Mouse (Mus musculus) liver, embryonic 15.5 days (tissue): ENCODE data around the gene Hfe. TPM values are rescaled to one million over a fixed set of nuclear protein-coding genes. Genes with fewer than 3 reads are reported as not detected.

ENCODE experiments used
- ATAC-seq: fragments of 200-750 bp; cut with Nextera tagmentation; 2 replicates; pipeline ENCODE4 v1.8.0; 2017; ENCODE audit warnings: moderate number of reproducible peaks, mild to moderate bottlenecking, moderate library complexity; ENCODE audit not compliant: insufficient read depth
- H3K27ac ChIP-seq: fragments of 300-500 bp; sonication (generic); replicated peaks from 2 replicates; pipeline ENCODE4 v1.5.1; 2015; ENCODE audit warnings: mild to moderate bottlenecking, inconsistent platforms
- H3K27me3 ChIP-seq: fragments of 300-500 bp; sonication (generic); 2 replicates; pipeline ENCODE4 v1.6.1; 2015; ENCODE audit warnings: mild to moderate bottlenecking, inconsistent platforms
- H3K36me3 ChIP-seq: fragments of 300-500 bp; sonication (generic); replicated peaks from 2 replicates; pipeline ENCODE4 v1.6.1; 2015; ENCODE audit warnings: moderate library complexity, mild to moderate bottlenecking, inconsistent platforms
- H3K4me1 ChIP-seq: fragments of 300-500 bp; sonication (generic); replicated peaks from 2 replicates; pipeline ENCODE4 v1.6.1; 2015; ENCODE audit warnings: inconsistent platforms
- H3K4me2 ChIP-seq: fragments of 300-500 bp; sonication (generic); 2 replicates; pipeline ENCODE4 v1.6.1; 2015; ENCODE audit warnings: moderate library complexity, mild to moderate bottlenecking, inconsistent platforms
- H3K4me3 ChIP-seq: fragments of 300-500 bp; sonication (generic); replicated peaks from 2 replicates; pipeline ENCODE4 v1.5.1; 2015; ENCODE audit warnings: mild to moderate bottlenecking, inconsistent platforms
- H3K9ac ChIP-seq: fragments of 300-500 bp; sonication (generic); 2 replicates; pipeline ENCODE4 v1.6.1; 2015; ENCODE audit warnings: moderate library complexity, mild to moderate bottlenecking, inconsistent platforms
- H3K9me3 ChIP-seq: fragments of 300-500 bp; sonication (generic); replicated peaks from 2 replicates; pipeline ENCODE4 v1.6.1; 2016; ENCODE audit warnings: inconsistent platforms
- WGBS: fragments of 180-500 bp; shearing (Covaris S2); methylation state at CpG from one replicate; pipeline ENCODE4 v1.1.7; 2015; ENCODE audit warnings: mixed read lengths; ENCODE audit not compliant: insufficient replicate concordance; 5-methylcytosine and 5-hydroxymethylcytosine counted together
- polyA plus RNA-seq: library from polyadenylated mRNA; unstranded; fragments of >200 nt; fragmentation: Nextera tagmentation; extraction: Ambion mirVana; gene quantifications from 2 replicates; pipeline ENCODE4 v1.2.1, GENCODE M21; 2015

Gene Hfe
- polyA plus RNA-seq, 1 experiment from 2014 or later, result 13.6 TPM

DNA sequence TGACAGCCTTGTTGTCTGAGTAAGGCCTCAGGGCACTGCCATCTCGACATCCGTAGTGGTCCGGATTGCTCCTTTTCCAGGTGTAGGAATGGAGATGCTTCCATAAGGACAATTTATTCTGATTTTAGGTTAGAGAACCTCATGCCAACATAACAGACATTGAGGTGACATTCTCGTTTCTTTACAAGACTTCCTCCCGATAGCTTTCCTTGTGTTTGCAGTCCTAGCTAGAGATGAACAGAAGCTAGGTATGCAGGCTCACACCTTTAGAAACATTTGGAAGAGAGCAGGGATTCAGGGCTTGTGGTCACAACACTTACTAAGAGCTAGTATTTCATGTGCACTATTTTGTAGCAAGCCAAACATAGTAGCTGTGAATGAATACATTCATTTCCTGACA lies 32.6 kb upstream of the Hfe start:
- Histone ChIP-seq H3K27me3 (no peaks in the 10 kb centered on the region), H3K4me1 (peaks cover 39% of the 10 kb centered on the region), H3K36me3 (no peaks in the 10 kb centered on the region), H3K27ac (peak overlapping the region; percentile 83), H3K9ac (peak overlapping the region; percentile 38), H3K9me3 (no peaks in the 10 kb centered on the region), H3K4me3 (peak overlapping the region; percentile 23), H3K4me2 (peak overlapping the region; percentile 48)
- 87% methylated on average over 5 of the region's 5 CpGs for WGBS
- ATAC-seq, result no peak

DNA sequence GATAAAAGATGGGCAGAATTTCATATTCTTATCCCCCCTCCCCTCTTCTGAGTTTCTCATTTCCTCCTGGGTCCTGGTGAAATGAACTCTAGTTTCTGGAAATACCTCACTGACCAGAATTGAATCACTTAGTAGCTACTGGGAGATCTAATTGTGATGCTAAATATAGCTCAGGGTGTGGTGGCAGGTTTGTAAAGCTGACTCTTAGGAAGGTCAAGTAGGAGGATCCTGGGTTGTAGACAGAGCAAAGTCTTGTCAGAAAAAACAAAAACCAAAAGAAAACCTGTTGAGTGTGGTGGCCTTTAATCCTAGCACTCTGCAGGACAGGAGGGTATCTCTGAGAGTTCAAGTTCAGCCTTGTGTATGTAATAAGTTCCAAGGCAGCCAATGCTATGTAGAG lies 31.4 kb upstream of the Hfe start:
- Histone ChIP-seq H3K27ac (peak overlapping the region; percentile 85), H3K9ac (peak overlapping the region; percentile 19), H3K4me2 (peak overlapping the region; percentile 52)

DNA sequence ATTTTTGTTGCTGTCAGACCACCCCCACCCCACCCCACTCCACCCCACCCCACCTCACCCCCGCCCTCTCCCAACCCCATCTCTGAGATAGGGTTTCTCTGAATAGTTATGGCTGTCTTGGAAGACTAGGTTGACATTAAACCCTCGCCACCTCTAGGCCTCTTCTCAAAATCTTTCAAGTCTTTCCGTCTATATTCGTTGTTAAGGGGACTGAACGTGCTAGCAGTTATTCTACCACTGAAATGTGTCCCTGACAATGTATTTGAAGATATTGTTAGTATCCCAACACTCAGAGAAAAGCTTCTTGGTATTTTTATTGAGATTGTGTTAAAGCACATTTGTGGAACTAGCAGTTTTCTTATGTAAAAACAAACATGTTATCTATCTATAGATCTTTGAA lies 30.3 kb upstream of the Hfe start:
- Histone ChIP-seq H3K4me2 (peak overlapping the region; percentile 81), H3K9me3 (no peaks in the 10 kb centered on the region), H3K27ac (peak overlapping the region; percentile 100), H3K4me3 (peak overlapping the region; percentile 60), H3K36me3 (no peaks in the 10 kb centered on the region), H3K4me1 (peaks cover 39% of the 10 kb centered on the region), H3K9ac (peak overlapping the region; percentile 87), H3K27me3 (no peaks in the 10 kb centered on the region)
- WGBS, result 25% methylated on average over 5 of the region's 5 CpGs
- no peak for ATAC-seq

More for the DNA sequence above, 31.4 kb upstream of the Hfe start:
- Histone ChIP-seq H3K4me1 (peaks cover 39% of the 10 kb centered on the region), H3K27me3 (no peaks in the 10 kb centered on the region), H3K4me3 (peak overlapping the region; percentile 13), H3K36me3 (no peaks in the 10 kb centered on the region), H3K9me3 (no peaks in the 10 kb centered on the region)
- no peak for ATAC-seq

DNA sequence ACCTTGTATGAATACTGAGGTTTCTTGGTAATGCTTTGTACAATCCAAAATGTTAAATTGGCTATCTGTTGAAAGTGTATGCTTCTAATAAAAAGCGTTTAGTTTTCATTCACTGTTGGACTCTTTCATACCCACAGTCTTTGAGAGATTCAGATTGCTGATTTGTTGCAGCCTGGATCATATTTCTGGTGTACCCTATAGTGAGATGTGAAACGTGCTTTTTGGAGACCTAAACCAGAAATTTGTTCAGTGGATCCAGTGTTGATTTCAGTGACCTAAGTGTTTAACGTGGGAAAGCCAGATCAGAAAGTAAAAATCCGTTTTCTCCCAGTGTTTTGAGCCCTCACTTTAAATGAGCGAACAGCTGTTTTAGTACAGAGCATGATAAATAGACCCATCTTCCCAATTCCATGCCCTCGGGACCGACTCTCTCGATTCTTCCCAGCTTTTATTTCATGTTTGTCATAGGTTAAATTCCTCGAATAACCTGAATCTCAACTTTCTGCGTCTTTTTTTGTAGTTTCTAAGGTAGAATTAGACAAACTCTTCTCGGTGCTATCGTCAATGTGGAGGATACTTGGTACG lies 29.7 kb upstream of the Hfe start:
- Histone ChIP-seq H3K27ac (peak overlapping the region; percentile 100), H3K4me3 (peak overlapping the region; percentile 60), H3K4me2 (peak overlapping the region; percentile 81), H3K9ac (peak overlapping the region; percentile 87), H3K4me1 (peaks cover 39% of the 10 kb centered on the region), H3K27me3 (no peaks in the 10 kb centered on the region), H3K9me3 (no peaks in the 10 kb centered on the region), H3K36me3 (no peaks in the 10 kb centered on the region)
- ATAC-seq, result no peak
- WGBS, result 16% methylated on average over 13 of the region's 13 CpGs

DNA sequence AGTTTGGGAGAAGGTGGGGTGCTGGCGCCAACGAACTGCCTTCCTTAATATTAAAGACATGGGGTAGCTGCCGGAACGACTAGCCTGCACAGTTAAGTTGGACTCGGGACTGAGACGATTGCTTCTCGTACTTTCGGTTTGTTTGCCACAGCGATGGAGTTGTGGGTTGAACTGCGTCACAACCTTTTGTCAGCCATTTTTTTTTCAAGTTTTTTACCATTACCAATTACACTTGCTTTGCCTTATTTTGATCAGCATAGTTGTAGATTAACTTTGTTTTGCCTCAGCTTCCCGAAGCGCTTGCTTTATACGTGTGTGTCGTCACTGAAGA lies 29.2 kb upstream of the Hfe start:
- no peak for ATAC-seq
- Histone ChIP-seq H3K36me3 (no peaks in the 10 kb centered on the region), H3K9me3 (no peaks in the 10 kb centered on the region), H3K27ac (peak overlapping the region; percentile 100), H3K4me1 (peaks cover 39% of the 10 kb centered on the region), H3K4me2 (peak overlapping the region; percentile 81), H3K9ac (peak overlapping the region; percentile 87), H3K27me3 (no peaks in the 10 kb centered on the region), H3K4me3 (peak overlapping the region; percentile 60)
- WGBS, result under 1% methylated on average over 14 of the region's 14 CpGs

DNA sequence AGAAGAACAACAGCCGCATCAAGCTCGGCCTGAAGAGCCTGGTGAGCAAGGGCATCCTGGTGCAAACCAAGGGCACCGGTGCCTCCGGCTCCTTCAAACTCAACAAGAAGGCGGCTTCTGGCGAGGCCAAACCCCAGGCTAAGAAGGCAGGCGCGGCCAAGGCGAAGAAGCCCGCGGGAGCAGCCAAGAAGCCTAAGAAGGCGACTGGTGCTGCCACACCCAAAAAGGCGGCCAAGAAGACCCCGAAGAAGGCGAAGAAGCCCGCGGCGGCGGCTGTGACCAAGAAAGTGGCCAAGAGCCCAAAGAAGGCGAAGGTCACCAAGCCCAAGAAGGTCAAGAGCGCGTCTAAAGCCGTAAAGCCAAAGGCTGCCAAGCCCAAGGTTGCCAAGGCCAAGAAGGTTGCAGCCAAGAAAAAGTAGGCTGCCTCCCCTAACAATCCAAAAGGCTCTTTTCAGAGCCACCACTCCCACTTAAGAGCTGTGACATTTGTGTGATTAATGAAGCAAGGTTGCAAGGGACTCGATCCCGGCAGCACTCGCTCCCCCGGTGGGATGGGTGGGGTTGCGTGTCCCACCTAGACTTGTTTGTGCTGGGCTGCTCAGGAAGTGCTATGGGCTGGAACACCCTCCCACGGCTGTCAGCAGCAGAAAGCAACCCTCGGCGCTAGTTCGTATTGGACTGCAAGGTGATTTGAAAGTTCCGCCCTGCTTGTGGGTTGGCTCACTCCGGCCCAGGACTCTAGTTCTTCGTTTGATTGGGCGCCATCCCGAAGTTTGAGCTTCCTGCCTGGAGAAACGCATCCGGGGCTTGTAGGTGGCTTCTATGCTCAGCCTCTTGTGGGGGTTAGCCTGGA lies 28.6 kb upstream of the Hfe start:
- Histone ChIP-seq H3K36me3 (no peaks in the 10 kb centered on the region), H3K4me3 (peak overlapping the region; percentile 60), H3K9ac (peak overlapping the region; percentile 87), H3K4me2 (peak overlapping the region; percentile 81), H3K27me3 (no peaks in the 10 kb centered on the region), H3K27ac (peak overlapping the region; percentile 100), H3K9me3 (no peaks in the 10 kb centered on the region), H3K4me1 (peaks cover 35% of the 10 kb centered on the region)
- peak; percentile 81 for ATAC-seq
- under 1% methylated on average over 39 of the region's 39 CpGs for WGBS

DNA sequence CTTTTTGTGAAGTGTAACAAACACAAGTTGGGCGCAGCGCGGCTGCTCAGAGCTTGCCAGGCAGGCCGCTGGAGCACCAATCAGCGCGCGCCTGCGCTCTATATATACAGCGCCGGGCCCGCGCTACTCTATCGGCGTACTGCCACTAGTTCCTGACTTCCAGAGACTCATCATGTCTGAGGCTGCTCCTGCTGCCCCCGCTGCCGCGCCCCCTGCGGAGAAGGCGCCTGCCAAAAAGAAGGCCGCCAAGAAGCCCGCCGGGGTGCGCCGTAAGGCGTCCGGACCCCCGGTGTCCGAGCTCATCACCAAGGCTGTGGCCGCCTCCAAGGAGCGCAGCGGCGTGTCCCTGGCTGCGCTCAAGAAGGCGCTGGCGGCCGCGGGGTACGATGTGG lies 28.0 kb upstream of the Hfe start, which contains the start of gene Hist1h1c:
Hist1h1c (plus strand) TSS at position 132 of the 392 bp plus-strand sequence.
- peaks cover 34% of the 10 kb centered on the region for H3K4me1 ChIP-seq
- peak within 1 kb of the TSS; percentile 100 for H3K27ac ChIP-seq
- peak within 1 kb of the TSS; percentile 81 for H3K4me2 ChIP-seq
- H3K9ac ChIP-seq, result peak within 1 kb of the TSS; percentile 87
- no peaks in the 10 kb centered on the region for H3K27me3 ChIP-seq
- ATAC-seq, result peak; percentile 77
- H3K36me3 ChIP-seq, result no peaks in the 10 kb centered on the region
- H3K9me3 ChIP-seq, result no peaks in the 10 kb centered on the region
- peak within 1 kb of the TSS; percentile 60 for H3K4me3 ChIP-seq
- 1% methylated on average over 38 of the region's 38 CpGs for WGBS

DNA sequence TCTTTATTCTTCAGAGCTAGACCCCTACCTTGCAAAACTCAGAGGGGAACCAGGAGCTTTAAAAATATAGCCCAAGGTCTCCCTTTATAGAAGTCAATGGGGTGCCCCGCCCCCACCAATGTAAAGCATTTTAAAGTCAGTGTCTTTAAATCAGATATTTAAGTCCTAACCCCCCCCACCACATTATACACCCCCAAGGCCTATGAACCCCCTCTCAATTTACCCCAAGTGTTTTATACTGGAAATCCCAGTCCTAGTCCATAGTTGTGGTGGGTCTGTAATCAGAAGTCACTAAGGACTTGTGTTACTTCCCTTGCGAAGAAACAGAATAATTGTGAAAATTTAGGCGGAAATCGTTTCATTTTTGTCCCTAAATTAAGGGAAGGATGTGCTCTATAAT lies 27.4 kb upstream of the Hfe start:
- peak overlapping the region; percentile 87; the same call in 1 of the 2 replicates for H3K9ac ChIP-seq
- ATAC-seq, result no peak
- H3K4me2 ChIP-seq, result peak overlapping the region; percentile 81
- peaks cover 30% of the 10 kb centered on the region for H3K4me1 ChIP-seq
- no peaks in the 10 kb centered on the region for H3K36me3 ChIP-seq
- 19% methylated on average over 4 of the region's 4 CpGs for WGBS
- peak overlapping the region; percentile 100 for H3K27ac ChIP-seq
- no peaks in the 10 kb centered on the region for H3K9me3 ChIP-seq
- H3K4me3 ChIP-seq, result peak overlapping the region; percentile 60
- no peaks in the 10 kb centered on the region for H3K27me3 ChIP-seq

DNA sequence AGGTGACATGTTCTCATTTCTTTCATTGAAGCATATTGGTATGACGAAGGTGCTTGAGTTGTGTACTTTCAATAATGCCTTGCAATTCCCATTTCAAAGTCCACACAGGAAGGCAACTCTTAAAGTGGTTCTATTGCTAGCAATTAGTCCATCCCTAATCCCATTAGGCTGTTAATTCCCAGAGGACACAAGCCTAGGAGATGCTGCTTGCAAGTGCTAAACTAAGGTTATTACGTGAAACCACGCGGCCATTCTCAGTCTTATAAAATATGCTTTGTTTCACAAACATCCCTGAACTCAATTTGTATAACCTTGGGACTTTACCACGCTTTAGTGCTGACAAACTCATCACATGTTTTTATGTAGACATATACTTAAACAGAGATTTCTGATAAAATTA lies 26.4 kb upstream of the Hfe start:
- Histone ChIP-seq H3K36me3 (no peaks in the 10 kb centered on the region), H3K27ac (peak overlapping the region; percentile 48; the same call in 1 of the 2 replicates), H3K4me2 (no peak overlapping the region), H3K27me3 (no peaks in the 10 kb centered on the region), H3K4me3 (no peak overlapping the region), H3K4me1 (peaks cover 23% of the 10 kb centered on the region), H3K9me3 (no peaks in the 10 kb centered on the region), H3K9ac (no peak overlapping the region)
- no peak for ATAC-seq
- WGBS, result 84% methylated on average over 5 of the region's 5 CpGs

DNA sequence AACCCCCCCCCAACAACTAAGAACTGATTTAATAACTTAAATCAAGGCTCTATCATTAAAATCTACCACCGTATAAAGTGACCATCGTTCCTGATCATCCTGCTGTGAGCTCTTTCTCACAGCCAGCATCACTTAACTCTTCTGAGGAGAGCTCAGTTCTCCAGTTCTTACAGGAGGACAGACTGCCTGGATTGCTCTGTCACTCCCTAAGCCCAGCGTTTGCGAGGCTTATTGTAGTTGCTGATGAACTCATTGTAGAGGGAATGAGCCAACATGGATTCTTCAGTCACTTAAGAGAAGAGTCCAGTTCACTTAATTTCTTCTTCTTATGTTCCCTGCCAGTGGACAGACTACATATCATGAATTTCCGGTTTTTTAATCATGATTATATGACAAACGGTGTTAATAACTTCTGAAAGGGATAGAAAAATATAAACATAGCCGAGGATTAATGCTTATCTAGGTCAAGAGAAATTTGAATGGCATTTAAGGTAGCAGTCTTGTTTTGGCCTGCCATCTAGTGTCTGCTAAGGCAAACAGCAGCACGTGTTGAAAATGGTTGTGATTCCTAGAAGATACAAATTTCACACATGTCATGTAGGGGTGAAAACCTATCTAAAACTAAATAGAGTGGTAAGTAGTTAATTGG lies 21.6 kb upstream of the Hfe start:
- no peaks in the 10 kb centered on the region for H3K9me3 ChIP-seq
- H3K4me3 ChIP-seq, result no peak overlapping the region
- no peak overlapping the region for H3K4me2 ChIP-seq
- peaks cover 30% of the 10 kb centered on the region for H3K4me1 ChIP-seq
- no peak overlapping the region for H3K27ac ChIP-seq
- no peaks in the 10 kb centered on the region for H3K36me3 ChIP-seq
- ATAC-seq, result no peak
- WGBS, result 22% methylated on average over 8 of the region's 8 CpGs
- no peaks in the 10 kb centered on the region for H3K27me3 ChIP-seq
- no peak overlapping the region for H3K9ac ChIP-seq

DNA sequence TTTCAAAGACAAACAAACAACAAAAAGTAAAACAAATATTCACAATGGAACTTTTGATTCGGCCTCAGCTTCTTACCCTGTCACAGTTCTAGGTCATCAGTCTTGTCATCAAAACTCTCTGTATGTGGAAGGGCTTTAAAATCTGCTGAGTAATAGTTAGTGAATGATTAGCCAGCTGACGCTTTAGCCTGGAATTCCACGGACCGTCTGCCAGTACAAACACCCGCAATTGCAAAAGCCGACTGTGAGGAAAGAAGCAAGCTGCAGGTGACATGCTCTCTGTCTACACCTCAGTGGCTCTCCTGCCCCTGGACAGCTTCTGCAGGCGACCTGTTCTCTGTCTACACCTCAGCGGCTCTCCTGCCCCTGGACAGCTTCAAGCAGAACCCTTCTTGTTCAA lies 19.8 kb upstream of the Hfe start:
- H3K27me3 ChIP-seq, result no peaks in the 10 kb centered on the region
- H3K4me1 ChIP-seq, result peaks cover 41% of the 10 kb centered on the region
- no peak overlapping the region for H3K4me3 ChIP-seq
- H3K9me3 ChIP-seq, result no peaks in the 10 kb centered on the region
- ATAC-seq, result peak; percentile 66
- peak overlapping the region; percentile 18; the same call in 1 of the 2 replicates for H3K9ac ChIP-seq
- no peaks in the 10 kb centered on the region for H3K36me3 ChIP-seq
- 0 out of 2 replicates have a peak overlapping the region, but pooled peaks have one; percentile 51 for H3K27ac ChIP-seq
- WGBS, result 46% methylated on average over 8 of the region's 8 CpGs
- peak overlapping the region; percentile 29 for H3K4me2 ChIP-seq
